Mouse (Mus musculus) layer of hippocampus, postnatal 25 days (tissue): ENCODE data around the gene Slc48a1. TPM values are rescaled to one million over a fixed set of nuclear protein-coding genes. Genes with fewer than 3 reads are reported as not detected.

Source experiments
- DNase-seq, 2 experiments: peaks; one replicate each; pipeline ENCODE4 v3.0.0; 2022; ENCODE audit warnings: mixed read lengths in 2 of 2, low spot score in 1 of 2; ENCODE audit errors: extremely low spot score in 1 of 2
- total RNA-seq, 2 experiments: library from RNA; stranded (reverse); gene quantifications; 2 replicates each; pipeline ENCODE4 v1.2.3; 2021

Slc48a1 gene
- total RNA-seq, 2 experiments from 2014 or later = 151 to 169 TPM

DNA sequence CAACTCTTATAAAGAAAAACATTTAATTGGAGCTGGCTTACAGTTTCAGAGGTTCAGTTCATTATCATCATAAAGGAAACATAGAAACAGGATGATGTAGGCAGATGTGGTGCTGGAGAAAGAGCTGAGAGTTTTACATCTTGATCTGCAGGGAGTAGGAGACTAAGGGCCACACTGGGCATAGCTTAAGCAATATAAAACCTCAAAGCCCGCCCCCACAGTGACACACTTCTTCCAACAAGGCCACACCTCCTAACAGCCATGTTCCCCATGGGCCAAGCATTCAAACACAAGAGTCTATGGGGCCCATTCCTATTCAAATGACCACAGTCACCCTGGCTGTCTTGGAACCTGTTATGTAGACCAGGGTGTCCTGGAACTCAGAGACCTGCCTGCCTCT, 1.3 kb downstream of the Slc48a1 start:
- no peak for DNase-seq

DNA sequence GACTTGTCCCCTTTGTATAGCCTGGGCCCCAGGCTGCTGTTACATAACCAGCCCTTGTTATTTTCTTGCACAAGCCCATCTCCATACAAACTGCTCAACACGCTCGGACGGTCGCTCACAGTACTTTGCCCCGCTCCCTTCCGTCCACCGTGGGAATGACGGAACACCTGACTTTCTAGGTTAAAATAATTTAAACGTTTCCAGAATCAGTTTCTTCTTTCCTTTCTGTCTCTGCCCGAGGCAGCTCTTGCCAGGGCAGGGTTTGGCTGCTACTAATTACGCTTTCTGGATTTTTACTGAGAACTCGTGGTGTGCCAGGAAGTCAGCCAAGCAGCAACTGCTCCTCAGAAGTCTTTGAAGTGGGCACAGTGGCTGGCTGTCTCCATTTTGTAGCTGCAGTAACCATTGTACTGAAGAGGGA, 2.3 kb downstream of the Slc48a1 start:
- DNase-seq = no peak

DNA sequence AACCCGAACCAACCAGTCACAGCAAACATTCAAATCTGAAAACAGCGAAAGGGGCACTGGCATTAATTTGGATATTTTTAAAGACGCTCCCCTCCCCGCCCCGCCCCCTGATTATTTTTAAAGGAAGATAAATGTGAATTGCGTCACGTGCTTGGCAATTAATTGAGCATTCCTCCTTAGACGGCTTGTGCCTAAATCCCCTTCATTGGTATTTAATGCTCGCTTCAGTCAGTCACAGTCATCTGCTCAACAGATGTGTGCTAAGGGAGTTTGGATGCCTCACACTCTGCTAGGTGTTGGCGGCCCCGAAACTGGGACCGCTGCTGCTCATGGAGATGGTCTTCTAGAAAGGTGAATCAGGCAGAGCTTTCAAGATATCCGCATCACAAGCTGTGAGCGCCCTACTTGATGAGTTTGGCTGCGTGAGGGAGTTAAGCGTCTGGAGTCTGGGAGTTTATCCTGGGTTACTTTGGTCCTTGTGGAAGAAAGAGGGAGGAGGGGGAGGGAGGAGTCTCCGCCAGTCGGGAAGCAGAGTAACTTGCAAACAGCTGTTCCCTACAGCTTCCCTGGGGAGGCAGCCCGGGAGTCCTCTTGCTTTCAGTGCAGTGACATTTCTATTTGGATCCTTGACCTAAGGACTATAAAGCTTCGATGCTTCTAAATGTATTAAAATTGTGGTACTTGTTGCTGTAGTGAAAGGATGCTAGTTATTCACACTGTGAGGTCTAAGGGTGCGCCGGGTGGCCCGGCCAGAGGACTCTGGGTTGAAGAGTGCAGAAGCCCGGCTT, 3.8 kb downstream of the Slc48a1 start:
- no peak for DNase-seq

DNA sequence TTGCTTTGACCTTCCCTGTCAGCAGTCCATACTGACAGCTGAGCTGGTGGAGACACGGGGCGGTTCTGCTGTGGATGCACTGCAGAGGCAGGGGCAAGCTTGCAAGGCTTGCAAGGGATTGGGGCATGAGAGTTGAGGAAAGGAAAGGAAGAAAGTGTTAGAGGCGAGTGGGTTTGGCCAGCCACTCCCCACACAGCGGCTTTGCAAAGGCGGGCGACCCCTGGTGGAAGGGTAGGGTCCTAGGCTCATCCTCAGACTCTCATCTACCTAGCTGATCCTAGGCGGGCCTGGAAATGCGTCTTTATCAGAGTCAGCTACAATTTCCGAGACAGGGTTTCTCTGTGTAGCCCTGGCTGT, 4.4 kb downstream of the Slc48a1 start:
- peak in 1 of 2 experiments; percentile 65 for DNase-seq

DNA sequence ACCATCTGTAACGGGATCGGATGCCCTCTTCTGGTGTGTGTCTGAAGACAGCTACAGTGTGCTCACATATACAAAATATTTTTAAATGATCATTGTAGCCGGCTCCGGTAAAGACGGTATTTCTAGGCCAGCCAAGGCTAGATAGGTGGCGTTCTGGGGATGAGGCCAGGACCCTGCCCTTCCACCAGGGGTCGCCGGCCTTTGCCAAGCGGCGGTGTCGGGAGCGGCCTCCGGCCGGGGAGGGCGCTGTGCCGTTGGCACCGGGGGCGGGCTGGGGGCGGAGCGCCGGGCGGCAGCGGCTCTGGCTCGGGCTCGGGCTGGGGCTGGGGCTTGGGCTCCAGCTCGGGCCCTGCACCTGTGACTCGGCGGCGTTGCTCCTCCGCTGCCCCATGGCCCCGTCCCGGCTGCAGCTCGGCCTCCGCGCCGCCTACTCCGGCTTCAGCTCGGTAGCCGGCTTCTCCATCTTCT, 5.8 kb downstream of the Slc48a1 start:
- peak; percentile 83 to 90 for DNase-seq

DNA sequence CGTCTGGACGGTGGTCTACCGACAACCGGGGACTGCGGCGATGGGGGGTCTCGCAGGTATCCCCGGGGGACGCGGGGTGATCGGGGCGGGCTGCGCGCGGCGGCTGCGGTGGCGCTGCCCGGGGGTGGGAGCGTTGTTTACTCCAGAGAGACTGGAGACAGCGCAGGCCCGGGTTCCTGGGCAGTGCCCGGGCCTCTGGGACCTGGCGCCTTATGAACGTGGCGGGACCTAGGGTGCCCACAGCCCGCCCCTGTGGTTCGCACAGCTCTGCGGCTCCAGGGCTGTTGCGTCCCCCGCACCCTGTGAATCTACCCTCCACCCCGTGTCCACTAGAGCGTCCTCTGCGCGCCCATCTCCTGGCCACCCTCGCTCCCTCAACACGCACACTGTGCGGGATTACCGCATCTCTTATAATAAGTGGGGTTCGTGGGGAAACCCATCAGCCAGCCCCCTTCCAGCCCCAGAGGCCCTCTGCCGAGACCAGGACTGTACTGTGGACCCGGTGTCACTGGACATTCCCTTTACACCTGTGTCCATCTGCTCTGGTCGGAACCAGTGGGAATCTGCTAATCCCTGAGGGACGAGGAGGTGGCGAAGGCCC, 6.3 kb downstream of the Slc48a1 start:
- no peak for DNase-seq

DNA sequence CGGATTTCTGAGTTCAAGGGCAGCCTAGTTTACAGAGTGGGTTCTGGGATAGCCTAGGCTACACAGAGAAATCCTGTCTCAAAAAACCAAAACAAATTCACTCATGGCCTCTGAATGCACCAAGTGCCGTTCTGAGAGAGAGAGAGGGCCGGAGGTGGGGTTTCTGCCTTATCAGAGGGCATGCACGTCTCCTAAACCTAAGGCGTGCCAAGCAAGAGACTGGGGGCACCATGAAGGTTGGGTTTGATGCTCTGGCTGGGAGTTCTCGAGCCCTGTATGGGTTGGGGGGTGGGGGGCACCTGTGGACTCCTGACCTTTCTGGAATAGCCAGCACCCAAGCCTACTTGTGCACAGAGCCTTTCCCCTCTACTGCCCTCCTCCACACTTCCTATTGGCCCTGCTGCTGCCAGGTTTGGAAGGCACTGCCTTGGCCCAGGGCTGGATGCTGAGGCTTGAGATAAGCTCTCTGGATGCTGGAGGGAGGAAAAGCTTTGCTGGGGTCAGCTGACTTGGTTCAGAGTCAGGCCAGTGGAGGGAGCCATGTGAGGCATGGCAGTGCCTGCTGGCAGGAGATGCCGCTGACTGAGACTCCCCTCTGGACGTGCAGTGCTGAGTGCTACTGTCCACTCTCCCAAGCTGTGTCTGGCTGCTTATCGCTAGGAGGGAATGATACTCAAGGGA, 7.6 kb downstream of the Slc48a1 start:
- DNase-seq = no peak

DNA sequence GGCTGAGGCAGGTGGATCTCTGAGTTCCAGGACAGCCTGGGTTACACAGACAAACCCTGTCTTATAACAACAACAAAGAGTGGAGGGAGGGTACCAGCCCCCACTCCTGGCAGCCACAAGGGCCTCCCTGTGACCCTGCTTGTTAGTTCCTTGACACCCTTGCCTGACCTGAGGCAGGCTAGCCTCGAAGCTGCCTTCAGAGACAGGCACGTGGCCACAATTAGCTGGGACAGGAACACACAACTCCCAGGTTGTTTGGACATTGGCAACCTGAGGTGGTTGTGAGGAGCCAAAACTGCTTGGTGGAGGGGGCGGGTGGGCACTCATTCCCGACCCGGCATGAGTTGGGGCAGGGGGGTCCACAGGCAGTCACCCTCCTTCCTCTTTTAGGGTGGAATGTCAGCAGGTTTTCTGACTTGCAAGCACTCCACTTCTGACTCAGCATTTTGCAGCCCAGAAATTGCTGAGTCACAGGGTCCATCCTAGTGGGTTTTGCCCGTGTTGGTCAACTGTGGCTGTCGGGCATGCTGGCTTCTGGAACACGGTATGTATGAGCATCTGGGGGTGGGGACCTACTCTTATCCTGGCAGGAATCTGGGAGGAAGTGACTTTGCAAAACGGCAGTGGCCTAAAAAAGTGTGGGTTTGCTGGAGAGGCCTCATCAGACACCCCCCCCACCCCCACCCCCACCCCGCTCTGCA, 8.2 kb downstream of the Slc48a1 start:
- DNase-seq = no peak

DNA sequence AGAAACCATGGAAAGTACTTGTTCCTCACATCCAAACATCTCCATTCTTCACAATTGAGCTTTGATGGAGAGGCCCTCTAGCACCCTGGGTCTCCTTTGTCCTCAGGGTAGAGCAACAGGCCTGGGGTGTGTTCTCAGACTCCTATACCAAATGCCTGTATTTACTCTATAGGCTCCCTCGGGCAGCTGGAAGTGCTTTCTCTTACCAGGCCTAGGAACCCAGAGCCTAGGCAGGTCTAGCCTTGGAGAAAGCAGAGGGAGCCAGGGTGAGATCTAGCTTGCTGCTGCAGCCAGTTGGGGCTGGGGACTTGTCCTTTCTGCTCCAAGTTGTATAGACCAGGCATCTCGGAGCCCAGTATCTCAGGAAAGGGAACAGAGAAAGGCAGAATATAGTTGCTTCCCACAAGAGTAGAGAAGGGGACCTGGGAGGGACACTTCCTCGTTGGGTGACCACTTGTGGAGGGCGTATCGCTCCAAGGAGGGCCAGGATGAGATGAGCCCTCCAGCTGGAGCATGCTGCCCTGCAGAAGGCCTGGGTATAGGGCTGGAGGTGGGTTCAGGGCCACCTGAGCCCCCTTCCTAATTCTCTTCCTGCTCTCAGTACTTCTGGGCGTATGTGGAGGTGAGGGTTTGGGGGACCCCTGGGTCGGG, 9.0 kb downstream of the Slc48a1 start:
- no peak for DNase-seq

DNA sequence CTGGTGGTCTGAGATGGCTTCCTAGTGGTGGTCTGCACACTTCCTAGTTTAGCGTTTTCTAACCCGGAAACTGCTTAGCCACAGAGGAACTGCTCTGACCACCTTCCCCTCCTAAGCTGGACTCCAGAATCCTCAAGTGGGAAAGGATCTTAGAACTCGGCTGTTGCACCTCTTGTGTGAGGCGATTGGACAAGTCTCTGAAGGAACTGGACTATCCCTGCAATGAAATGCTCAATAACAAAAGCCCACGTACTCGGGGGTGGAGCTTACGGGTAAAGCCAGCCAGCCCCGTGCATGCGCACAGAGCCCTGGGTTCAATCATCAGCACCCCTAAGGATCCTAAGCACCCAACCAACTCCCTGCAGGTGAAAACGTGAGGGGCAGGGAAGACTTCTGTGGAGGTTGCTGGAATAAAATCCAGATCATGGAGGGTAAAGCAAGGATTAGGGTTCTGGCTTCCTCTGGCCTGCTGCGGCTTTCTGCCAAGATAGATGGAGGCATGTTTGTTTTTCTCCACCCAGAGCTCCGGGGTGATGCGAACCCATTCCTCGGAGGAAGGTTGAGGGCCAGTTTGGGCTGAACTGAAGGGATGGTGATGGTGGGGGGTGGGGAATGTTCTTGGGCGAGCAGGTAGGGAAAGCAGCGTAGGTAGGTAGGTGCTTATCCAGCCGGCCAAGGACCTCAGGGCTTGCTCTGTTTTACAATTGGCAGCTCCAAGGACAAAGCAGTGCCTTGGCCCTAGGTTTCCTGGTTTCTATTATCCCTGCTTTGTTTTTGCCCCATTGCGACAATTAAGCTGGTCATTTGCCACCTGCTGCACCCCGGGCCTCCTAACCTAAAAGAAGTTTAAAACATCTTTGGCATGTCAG, 9.7 kb downstream of the Slc48a1 start:
- no peak for DNase-seq

DNA sequence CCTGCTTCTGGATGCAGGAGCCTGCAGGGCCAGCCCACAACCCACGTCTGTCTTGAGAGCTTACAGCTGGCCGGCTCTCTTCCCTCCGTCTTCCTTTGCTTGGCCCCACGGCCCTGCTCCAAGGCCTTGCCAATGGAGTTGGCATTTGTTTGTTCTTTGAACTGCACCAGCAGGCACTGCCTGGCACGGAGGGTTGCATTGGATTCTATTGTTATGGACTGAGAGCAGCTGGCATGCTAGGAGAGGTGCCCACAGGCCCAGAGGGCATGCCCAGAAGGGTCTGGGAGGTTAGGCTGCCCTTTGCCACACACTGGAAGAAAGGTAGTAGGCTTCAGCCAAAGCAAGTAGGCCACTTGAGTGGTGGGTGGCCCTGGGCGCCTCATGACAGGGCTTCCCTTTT, 10.5 kb downstream of the Slc48a1 start:
- no peak for DNase-seq

DNA sequence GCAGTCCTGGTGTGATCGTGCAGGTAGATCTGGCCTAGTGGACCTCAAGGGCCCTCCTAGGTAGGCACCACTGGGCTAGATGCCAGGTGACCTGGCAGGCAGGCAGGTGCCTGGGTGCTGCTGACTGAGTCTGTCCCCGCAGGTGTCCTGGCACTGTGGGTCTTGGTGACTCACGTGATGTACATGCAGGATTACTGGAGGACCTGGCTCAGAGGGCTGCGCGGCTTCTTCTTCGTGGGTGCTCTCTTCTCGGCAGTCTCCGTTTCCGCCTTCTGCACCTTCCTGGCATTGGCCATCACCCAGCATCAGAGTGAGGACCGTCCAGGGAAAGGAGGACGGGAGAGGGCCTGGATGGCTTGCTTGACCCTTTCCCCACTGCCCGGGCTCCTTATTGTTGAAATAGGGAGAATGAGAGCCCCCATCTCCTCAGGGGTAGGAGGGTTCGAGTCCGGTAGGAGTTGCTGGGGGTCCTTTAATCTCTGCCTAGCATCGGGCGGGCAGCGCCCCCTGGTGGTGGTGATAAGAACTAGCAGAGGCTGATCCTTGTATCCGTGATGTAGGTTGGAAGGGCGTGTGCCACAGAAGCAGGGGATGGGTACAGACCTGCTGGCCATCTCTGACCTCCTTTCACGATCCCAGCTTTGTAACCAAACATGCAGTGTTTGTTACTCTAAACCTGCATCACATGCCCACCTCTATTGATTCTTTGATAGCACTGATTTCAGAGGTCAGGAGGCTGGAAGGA, 11.6 kb downstream of the Slc48a1 start:
- peak in 1 of 2 experiments; percentile 72 for DNase-seq

DNA sequence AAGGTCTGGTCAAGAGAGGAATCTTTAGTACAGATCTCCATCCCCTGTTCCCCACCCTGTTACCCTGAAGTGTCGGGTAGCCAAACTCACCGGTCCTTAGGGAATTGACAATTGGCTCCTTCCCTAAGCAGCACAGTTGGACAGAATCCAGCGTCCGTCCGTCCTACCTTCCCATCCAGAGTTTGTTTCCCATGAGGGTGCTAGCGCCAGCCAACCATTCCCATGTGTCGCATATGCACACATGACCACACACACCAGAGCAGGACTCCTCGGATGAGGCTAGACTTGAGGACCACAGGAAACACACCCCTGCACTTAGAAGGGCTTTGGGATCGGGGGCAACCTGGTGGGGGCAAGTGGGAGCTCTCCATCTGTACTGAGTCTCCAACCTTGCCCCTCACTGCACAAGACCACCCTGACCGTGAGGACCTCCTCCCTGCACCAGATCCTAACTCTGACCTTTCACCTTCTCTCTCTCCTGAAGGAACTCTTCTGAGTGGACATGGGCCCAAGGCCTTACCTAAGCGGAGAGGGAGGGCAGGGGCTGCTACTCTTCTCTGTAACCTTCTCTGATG, 12.9 kb downstream of the Slc48a1 start:
- DNase-seq = no peak

DNA sequence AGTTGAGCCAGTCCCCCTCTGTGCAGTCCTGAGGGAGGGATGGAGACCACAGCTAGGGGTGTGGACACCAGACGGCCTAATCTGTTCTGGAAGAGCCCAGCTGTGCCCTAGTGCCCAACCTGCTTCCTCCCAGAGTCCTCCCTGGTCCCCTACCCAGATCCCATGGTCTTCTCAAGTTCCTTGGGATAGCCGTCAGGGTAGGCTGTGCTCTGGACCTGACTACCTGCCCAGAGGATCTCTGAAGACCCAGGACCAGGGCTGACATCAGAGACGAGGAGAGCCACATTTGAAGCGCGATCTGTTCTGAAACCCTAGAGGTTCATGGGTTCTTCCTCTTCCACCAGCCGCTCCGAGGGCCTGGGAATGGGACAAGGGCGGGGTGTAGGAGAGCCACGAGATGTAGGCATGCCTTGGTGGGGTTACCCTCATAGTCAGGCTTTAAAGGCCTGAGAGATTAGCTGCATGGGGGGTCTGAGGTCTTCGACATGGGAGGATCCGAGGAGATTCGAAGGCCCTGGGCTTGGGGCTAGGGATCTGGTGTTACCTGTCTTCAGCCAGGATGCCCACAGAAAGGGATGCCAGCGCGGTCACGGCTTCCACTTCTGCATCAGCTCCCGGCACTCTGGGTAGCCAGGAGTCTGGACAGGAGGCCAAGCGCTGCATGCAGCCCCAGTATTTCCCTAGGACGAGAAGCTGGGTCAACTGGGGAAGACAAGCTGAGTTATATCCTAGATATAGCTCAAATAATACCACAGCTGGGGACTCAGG, 15.2 kb downstream of the Slc48a1 start:
- DNase-seq = no peak

DNA sequence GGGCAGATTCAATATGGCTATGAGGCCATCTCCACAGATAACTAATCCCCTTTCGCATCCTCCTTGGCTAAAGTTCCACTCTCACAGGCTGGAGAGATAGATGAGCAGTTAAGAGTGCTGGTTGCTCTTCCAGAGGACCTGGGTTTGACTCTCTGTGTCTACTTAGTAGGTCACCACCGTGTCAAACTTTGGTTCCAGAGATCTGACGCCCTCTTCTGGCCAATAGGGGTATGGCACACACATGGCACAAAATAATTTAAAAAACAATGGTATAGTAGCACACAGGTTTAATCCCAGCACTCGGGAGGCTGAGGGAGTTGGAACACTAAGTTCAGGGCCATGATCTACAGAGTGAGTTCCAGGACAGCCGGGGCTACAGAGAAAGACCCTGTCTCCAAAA, 15.9 kb downstream of the Slc48a1 start:
- DNase-seq = no peak

DNA sequence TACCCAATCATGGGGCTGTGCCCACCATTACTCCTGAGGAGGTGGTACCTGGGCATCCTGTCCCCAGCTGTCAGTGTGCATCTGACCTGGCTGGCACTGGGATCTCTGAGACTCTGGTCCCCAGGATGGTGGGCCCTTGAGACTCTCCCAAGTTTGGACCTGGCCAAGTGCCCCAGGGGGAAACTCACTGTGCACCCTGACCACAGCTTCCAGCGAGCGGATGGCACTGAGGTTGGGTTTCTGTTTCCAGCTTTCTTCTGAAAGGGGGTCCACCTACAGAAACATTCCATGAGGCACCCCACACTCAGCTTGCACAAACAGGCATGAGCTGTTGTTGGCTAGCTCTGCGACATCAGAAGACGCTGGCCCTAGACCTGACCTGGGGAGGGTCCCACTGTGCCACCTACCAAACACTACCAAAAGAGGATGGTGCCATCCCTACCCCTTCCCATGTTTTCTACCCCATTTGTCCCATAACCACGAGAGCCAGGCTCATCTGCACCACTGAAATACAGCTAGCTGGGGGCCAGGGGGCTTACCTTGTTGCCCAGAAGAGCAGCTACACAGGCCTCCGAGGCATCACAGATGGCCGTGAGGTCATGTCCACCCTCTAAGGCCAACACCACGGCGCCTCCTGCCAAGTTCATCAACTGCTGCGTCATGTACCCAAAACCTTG, 17.4 kb downstream of the Slc48a1 start:
- DNase-seq = no peak

DNA sequence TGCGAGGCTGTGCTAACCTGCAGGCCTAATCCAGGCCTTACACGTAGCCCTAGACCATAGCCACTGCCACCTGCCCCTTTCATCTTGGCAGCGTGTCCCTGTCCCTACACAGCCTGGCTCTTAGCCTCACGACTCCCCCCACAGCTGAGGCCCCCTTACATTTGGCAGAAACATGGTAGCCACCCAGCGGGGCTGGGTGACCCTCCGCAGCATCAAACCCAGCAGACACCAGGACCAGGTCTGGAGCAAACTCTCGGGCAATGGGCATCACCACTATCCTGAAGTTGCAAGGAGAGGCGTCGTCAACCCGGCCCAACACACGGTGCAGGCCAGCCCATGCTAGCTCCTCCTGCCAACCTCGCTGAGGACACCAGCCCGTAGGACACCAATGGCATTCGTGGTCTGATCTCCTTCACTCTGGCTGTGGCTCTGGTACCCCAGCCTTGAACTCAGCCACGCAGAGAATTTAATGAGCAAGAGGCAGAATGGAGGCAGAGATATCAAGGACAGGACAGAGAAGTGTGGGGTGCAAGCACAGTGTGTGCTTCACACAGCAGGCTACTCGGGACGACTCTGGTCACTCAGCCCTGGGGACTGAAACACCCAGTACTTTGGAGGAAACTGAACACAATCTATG, 18.5 kb downstream of the Slc48a1 start:
- DNase-seq = no peak
